In genomic region chr12:105898580-105899293, GRCm38 (mm10) we compare ENCODE assay signal across 16 mouse cellular contexts.
A peak's percentile ranks its signal among the peaks of the same experiment; 100 is the strongest.
DNase-seq lines count a peak whose midpoint lies in the region; ATAC-seq and TF ChIP-seq lines count a peak whose summit lies in the region.
"Had no signal": no experiment of that assay in that cellular context is flagged by ENCODE, and none has a peak within 500 bp of the region (broad histone marks: within the 10 kb centered on the region; RNA-seq: fewer than 3 reads in every experiment).

No protein-coding gene starts in this region.

- no peaks in the 10 kb centered on the region for H3K27me3 ChIP-seq in kidney, adult 2 months (replicated peaks; ENCODE audit: control insufficient read depth, insufficient read depth, low read length)
- H3K27me3 ChIP-seq in kidney, embryonic 14.5 days (ENCODE audit: control insufficient read depth, insufficient read depth, low read length), result no peaks in the 10 kb centered on the region
- no peaks in the 10 kb centered on the region for H3K27me3 ChIP-seq in forebrain, embryonic 16.5 days (replicated peaks; ENCODE audit: control insufficient read depth, insufficient read depth, low read length)
- no peaks in the 10 kb centered on the region for H3K27me3 ChIP-seq in midbrain, embryonic 11.5 days (ENCODE audit: control insufficient read depth, insufficient read depth, low read length)
- H3K27me3 ChIP-seq: embryonic facial prominence, embryonic 12.5 days had no signal

- H3K27ac ChIP-seq in kidney, adult 2 months (ENCODE audit: insufficient read depth, low read depth, low read length), result no peak overlapping the region
- no peak overlapping the region for H3K27ac ChIP-seq in kidney, embryonic 14.5 days (ENCODE audit: low read depth, low read length)
- H3K27ac ChIP-seq in forebrain, embryonic 16.5 days (ENCODE audit: low read length), result peak overlapping the region; percentile 89
- peak overlapping the region; percentile 44; the same call in 1 of the 2 replicates for H3K27ac ChIP-seq in midbrain, embryonic 11.5 days (ENCODE audit: low read depth, low read length)
- H3K27ac ChIP-seq: macrophage had no signal

- peaks cover 26% of the 10 kb centered on the region for H3K9me3 ChIP-seq in kidney, embryonic 14.5 days (ENCODE audit: control insufficient read depth, low read length)
- H3K9me3 ChIP-seq in forebrain, embryonic 16.5 days (ENCODE audit: control insufficient read depth, low read length), result peaks cover 16% of the 10 kb centered on the region
- peaks cover 19% of the 10 kb centered on the region for H3K9me3 ChIP-seq in midbrain, embryonic 11.5 days (ENCODE audit: control insufficient read depth, low read length)

- WGBS in kidney, adult 2 months, result 79% methylated on average over 12 of the region's 12 CpGs
- 89% methylated on average over 12 of the region's 12 CpGs for WGBS in kidney, embryonic 14.5 days
- WGBS in forebrain, embryonic 16.5 days, result 7% methylated on average over 12 of the region's 12 CpGs
- WGBS in midbrain, embryonic 11.5 days, result 85% methylated on average over 12 of the region's 12 CpGs

- no peak overlapping the region for H3K4me2 ChIP-seq in kidney, embryonic 14.5 days (replicated peaks; ENCODE audit: low read depth, low read length)
- H3K4me2 ChIP-seq in forebrain, embryonic 16.5 days (ENCODE audit: low read length), result peak overlapping the region; percentile 30
- H3K4me2 ChIP-seq in midbrain, embryonic 11.5 days, result no peak overlapping the region
- H3K4me2 ChIP-seq: embryonic facial prominence, embryonic 12.5 days had no signal

- no peak overlapping the region for H3K4me3 ChIP-seq in kidney, adult 2 months (ENCODE audit: insufficient read depth, low read depth, low read length)
- H3K4me3 ChIP-seq in kidney, embryonic 14.5 days (ENCODE audit: low read length), result no peak overlapping the region
- H3K4me3 ChIP-seq in forebrain, embryonic 16.5 days (replicated peaks; ENCODE audit: low read length), result no peak overlapping the region
- H3K4me3 ChIP-seq in midbrain, embryonic 11.5 days (ENCODE audit: low read depth, low read length), result no peak overlapping the region
- H3K4me3 ChIP-seq: embryonic facial prominence, embryonic 12.5 days; myocyte had no signal

- DNase-seq in kidney, adult 2 months, result peak; percentile 25
- DNase-seq in midbrain, embryonic 11.5 days (ENCODE audit: low spot score, missing footprints), result no peak
- peak; percentile 20 for DNase-seq in retina, embryonic 14.5 days (ENCODE audit: low spot score)
- DNase-seq in urinary bladder, postnatal 14 days (ENCODE audit: low spot score), result no peak
- DNase-seq in left cerebral cortex, postnatal 14 days (ENCODE audit: low spot score in 2 of 2), result no peak
- no peak for DNase-seq in adrenal gland, adult 2 months
- DNase-seq: B cell, adult 2 months; cerebellum, adult 18-20 months; heart, adult 11 months; heart, postnatal 10 days had no signal

- H3K9ac ChIP-seq in kidney, embryonic 14.5 days (ENCODE audit: low read depth, low read length), result no peak overlapping the region
- H3K9ac ChIP-seq in forebrain, embryonic 16.5 days (replicated peaks; ENCODE audit: low read depth, low read length), result no peak overlapping the region
- no peak overlapping the region for H3K9ac ChIP-seq in midbrain, embryonic 11.5 days (ENCODE audit: low read length)
- H3K9ac ChIP-seq: embryonic facial prominence, embryonic 12.5 days had no signal

- TF ChIP-seq CTCF in kidney, adult 2 months (conservative IDR thresholded peaks at IDR 0.05; ENCODE audit: insufficient read depth, insufficient read length, low read depth, low read length), result no peak

- H3K36me3 ChIP-seq in kidney, adult 2 months (ENCODE audit: control insufficient read depth, insufficient read depth, low read length), result no peaks in the 10 kb centered on the region
- H3K36me3 ChIP-seq in kidney, embryonic 14.5 days (ENCODE audit: control insufficient read depth, insufficient read depth, low read length), result no peaks in the 10 kb centered on the region
- H3K36me3 ChIP-seq in forebrain, embryonic 16.5 days (ENCODE audit: control insufficient read depth, insufficient read depth), result no peaks in the 10 kb centered on the region
- no peaks in the 10 kb centered on the region for H3K36me3 ChIP-seq in midbrain, embryonic 11.5 days (ENCODE audit: control insufficient read depth, insufficient read depth, low read length)
- H3K36me3 ChIP-seq: embryonic facial prominence, embryonic 12.5 days; G1E had no signal

- ATAC-seq in kidney, embryonic 14.5 days (ENCODE audit: low FRiP score, low TSS enrichment), result no peak
- peak; percentile 91 for ATAC-seq in forebrain, embryonic 16.5 days
- peak; percentile 57 for ATAC-seq in midbrain, embryonic 11.5 days (ENCODE audit: low FRiP score)

- intact Hi-C loops in left cerebral cortex, postnatal 14 days (cut with DNase I), result no loop called here

- H3K4me1 ChIP-seq in kidney, adult 2 months (ENCODE audit: control insufficient read depth, insufficient read depth, low read length), result no peaks in the 10 kb centered on the region
- H3K4me1 ChIP-seq in kidney, embryonic 14.5 days (ENCODE audit: control insufficient read depth, insufficient read depth, low read length), result no peaks in the 10 kb centered on the region
- H3K4me1 ChIP-seq in forebrain, embryonic 16.5 days (replicated peaks; ENCODE audit: control insufficient read depth, insufficient read depth, low read length), result peaks cover 15% of the 10 kb centered on the region
- no peaks in the 10 kb centered on the region for H3K4me1 ChIP-seq in midbrain, embryonic 11.5 days (ENCODE audit: control insufficient read depth, insufficient read depth, low read length)
- H3K4me1 ChIP-seq: embryonic facial prominence, embryonic 12.5 days had no signal

- TF ChIP-seq POLR2A in kidney, adult 2 months (IDR thresholded peaks at IDR 0.05; ENCODE audit: low read depth, low read length), result no peak

Comparison
In these comparisons a context has a peak if more than half of its experiments do, and no peak if none do; other contexts are left out.
1. DNase-seq: peak in kidney, adult 2 months (single experiment) and retina, embryonic 14.5 days (single experiment); none in midbrain, embryonic 11.5 days (single experiment), urinary bladder, postnatal 14 days (single experiment), left cerebral cortex, postnatal 14 days (0 of 2) and adrenal gland, adult 2 months (single experiment).
2. H3K27ac ChIP-seq: peak in forebrain, embryonic 16.5 days (single experiment) and midbrain, embryonic 11.5 days (single experiment); none in kidney, adult 2 months (single experiment) and kidney, embryonic 14.5 days (single experiment).